Mouse (Mus musculus): ENCODE data around the gene Atg2b.

- no peak for TF ChIP-seq CTCF (IDR thresholded peaks at IDR 0.05; ENCODE audit: insufficient read depth, low read depth, low read length)
- no peak for TF ChIP-seq POLR2A (IDR thresholded peaks at IDR 0.05; ENCODE audit: insufficient read depth, low read depth, low read length)
Observed at GRCm38 (mm10) chr12:105727964-105728363, 43.0 kb upstream of the Atg2b start.

All from olfactory bulb, adult 2 months (tissue).